Mouse (Mus musculus) frontal cortex, adult 2 months (tissue): ENCODE measurements around the gene Btbd11. TPM values are rescaled to one million over a fixed set of nuclear protein-coding genes. Genes with fewer than 3 reads are reported as not detected.
"Not testable (repeated sequence)": the region's sequence is repeated elsewhere in the genome, so short reads cannot be mapped to it uniquely, and the experiment has no call there.

Experiments used
- DNase-seq, 2 experiments: peaks; one replicate each; pipeline ENCODE4 v3.0.0; 2022; ENCODE audit warnings: low spot score in 1 of 2; ENCODE audit errors: extremely low spot score in 1 of 2
- polyA plus RNA-seq: library from polyadenylated mRNA; depleted of rRNA; stranded (reverse); fragments of >200 nt; gene quantifications from 2 replicates; pipeline ENCODE4 v1.2.3, GENCODE M21; 2012; rRNA removed

Btbd11 gene
- polyA plus RNA-seq, 1 experiment = 12.8 TPM

DNA sequence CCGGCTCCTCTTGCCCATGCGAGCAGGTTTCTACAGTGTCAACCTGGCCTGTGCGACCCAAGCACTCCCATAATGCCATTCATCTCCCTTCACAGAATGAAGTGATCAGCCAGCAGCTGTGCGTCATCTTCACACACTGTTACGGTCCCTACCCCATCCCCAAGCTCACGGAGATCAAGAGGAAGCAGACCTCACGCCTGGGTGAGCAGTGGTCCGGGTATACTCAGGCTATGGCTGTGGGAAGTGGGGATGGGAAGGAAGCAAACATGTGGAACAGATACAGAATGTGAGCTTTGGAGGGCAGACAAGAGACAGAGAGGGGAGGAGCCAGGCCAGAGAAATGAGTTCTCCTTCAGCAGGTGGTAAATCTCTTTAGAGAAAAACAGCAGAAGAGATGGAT lies 253.8 kb downstream of the Btbd11 start:
- DNase-seq = no peak

DNA sequence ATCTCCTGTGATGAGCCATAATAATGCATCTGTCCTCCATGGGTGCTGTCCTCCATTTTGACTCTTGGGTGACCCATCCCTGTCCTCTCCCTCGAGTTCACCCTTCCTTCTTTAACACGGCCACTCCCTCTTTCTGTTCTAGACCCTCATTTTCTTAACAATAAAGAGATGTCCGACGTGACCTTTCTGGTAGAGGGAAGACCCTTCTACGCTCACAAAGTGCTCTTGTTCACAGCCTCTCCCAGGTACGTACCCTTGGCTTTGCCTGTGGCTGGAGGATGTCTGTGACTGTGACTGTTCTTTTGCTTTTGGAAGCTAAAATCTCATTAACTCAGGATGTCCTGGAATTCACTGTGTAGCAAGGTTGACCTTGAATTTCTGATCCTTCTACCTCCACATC lies 258.7 kb downstream of the Btbd11 start:
- no peak for DNase-seq

DNA sequence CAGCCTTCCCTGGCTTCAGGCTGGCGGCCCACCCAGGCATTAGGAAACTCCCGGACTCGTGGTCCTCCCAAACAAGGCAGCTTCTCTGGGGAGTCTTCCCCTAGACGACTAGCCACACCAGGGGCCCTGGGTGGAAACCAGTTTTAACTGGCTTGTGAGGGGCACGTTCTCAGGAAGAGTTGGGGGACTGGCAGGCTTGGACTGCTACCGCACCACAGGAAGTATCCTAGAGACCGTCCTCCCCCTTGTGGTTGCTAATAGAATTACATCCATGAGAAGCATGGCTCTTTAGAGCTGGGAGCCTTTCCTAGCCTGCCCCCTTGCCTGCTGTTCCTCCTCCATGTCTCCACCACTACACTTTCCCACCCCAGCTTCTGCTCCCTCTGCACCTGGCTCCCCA lies 265.1 kb downstream of the Btbd11 start:
- DNase-seq = peak; percentile 26 to 86

DNA sequence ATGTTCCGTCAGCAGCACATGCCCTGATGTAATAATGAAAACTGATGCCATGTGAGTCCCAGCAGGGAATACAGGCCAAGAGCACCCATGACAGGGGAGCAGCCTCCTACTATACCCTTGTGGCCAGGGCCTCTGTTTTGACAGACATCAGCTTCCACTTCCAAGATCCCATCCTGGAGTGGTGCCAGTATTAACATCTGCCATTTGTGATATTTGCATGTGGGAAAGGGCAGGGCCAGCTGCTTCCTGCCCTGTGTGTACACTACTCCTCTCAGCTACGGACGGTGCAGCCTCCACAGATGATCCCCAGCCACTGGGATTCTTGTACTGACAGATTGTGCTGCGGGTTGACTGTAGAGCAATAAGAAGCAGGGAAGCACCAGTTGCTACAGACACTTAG lies 269.3 kb downstream of the Btbd11 start:
- no peak for DNase-seq

DNA sequence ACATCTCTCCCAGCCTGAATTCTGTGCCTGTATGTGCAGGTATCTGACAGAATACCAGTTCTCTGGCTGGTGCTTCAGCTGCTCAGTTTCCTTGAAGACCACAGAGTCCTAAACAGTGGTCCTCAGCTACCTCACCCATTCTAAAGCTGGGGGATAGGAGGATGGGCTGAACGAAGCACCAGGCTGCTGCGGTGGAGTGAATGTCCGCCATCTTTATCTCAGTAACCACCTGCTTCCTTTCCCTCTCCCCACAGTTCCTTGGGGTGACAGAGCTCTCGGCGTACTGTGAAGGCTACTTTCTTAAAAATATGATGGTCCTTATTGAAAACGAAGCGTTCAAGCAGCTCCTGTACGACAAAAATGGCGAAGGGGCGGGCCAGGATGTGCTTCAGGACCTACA lies 271.3 kb downstream of the Btbd11 start:
- no peak for DNase-seq

DNA sequence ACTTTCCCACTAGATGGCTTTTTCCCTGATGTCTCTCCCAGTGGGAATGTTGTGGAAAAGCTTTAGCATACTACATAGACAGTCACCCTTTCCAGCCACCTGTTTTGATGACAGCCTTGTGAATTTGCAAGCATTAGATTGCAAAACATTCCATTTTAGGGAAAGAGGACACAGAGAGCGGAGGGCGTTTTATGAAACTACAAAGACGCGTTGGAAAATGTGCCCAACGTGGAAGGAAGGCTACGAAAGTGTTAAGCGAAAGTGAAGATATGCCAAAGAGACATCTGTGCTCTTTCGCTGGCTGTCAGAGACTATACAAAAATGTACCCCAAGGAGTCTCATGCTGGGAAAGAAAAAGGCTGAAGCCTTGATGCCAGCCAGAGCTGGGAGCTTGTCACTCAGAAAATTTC lies 286.9 kb downstream of the Btbd11 start:
- DNase-seq = peak; percentile 10 to 41

DNA sequence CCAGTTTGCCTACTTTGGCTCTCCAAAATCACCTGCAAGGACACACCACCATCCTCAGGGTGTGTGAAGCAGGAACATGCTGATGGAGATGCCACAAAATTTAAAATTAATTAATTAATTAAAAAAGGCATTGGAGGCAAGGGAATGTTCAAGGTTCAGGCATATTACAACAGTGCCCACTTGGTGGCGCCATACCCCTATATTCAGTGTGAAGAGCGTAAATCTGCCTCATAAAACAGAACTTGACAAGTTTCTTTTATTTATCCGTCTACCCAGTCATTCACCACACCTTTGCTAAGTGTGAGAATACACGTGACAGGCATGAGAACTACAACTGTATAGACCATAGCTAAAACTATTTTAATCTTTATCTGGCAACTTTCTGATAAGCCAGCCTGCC lies 292.0 kb downstream of the Btbd11 start:
- peak; percentile 55 to 81 for DNase-seq

DNA sequence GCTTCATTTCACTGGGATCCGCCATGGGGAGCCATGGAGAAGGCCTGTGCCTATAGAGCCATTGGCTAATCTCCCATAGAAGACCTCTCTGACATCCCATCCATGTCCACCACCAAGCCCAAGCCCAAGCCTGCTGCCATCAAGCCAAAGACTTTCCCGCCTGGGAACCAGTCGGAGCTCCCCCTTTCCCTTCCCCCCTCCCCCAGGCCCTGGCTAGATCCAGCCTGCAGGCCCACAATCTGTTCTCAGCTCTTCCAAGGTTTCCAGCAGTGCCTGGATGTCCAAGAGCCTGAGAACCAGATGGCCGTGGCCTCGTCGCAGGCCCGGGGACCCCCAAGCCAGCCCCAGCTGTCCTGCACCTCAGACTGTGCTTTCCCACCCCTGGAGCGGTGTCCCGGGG lies 295.8 kb downstream of the Btbd11 start:
- no peak for DNase-seq

DNA sequence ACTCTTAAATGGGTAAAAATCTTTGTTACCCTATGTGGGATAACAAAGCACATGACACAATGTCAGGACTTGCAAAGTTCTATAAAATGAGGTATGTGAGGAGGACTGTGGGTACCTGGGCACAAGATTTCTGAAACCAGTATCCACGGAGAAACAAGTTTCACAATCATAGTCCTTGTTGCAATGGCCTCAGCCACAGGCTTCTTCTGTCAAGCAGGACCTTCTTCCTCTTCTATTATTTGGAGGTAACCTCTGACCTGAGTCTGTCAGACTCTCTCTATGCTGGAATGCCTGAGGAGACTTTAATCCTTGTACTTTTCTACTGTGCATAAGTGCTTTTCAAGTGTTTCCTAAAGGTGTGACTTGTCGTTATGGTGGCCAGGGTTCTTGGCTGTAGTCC lies 307.8 kb downstream of the Btbd11 start:
- DNase-seq = not testable (repeated sequence)

DNA sequence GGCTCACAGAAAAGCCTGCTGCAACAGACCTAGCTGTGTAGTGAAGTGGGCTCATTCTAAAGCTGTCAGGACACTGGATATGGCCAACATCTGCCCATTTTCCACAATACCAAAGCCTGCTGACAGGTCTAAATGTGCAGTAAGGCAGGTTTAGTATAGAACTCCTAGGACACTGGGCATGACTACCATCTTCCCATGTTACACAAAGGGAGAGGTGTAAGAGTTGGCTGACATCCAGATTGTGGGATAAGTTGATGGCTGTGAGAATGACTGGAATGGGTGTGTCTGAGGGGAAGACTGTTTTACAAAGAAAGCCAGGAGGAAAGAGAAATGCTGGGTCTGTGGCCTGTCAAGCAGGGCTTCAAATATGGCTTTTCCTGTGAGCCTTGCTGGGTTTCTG lies 313.1 kb downstream of the Btbd11 start:
- DNase-seq = no peak

DNA sequence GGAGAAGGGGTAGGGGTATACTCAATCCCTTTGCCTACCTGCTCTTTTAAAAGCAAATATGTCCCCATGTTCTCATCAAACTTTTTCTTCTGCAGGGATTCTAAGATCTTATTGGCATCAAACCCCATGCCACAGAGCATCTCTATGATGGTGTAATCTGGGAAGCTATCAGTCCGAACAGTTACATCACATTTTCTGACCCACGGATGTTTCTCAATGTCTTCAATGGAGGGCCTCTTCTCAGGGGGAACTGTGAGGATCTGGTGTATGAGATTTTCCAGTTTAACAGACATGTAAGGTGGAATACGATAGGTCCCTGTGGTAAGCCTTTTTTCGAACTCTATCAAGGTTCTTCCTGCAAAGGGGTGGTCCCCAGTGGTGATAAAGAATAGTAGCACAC lies 323.2 kb downstream of the Btbd11 start:
- DNase-seq = not testable (repeated sequence)

Other genes starting within 250 kb of the Btbd11 start
- 13.2 and 14.4 TPM in 2 replicates for gene Cry1, start 201.8 kb upstream of the Btbd11 start, polyA plus RNA-seq